Mouse (Mus musculus) embryo, embryonic 10.5 days (tissue): ENCODE measurements around the gene Kpna1.
A peak's percentile ranks its signal among the peaks of the same experiment; 100 is the strongest.

Source experiments
- DNase-seq: peaks from one replicate; pipeline ENCODE4 v3.0.0-alpha.2; 2015; ENCODE audit warnings: low spot score

The Kpna1 gene

DNA sequence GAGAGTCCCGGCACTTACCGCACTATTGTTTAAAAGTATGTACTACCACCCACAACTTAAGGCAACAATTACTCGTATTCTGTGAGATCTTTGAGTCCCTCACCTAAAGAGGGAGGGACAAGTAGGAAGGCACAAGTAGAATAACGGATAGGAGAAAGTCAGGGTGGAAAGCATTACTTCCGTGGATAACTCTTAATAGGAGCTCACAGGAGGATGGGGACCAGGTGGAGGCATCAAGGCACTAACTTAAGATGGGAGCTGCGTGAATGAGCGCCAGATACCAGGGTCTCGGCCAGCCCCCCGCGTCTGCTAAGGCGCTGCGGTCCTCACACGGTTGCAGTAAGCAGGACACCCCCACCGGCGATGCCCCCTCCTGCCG, 92.5 kb downstream of the Kpna1 start:
- DNase-seq = no peak

DNA sequence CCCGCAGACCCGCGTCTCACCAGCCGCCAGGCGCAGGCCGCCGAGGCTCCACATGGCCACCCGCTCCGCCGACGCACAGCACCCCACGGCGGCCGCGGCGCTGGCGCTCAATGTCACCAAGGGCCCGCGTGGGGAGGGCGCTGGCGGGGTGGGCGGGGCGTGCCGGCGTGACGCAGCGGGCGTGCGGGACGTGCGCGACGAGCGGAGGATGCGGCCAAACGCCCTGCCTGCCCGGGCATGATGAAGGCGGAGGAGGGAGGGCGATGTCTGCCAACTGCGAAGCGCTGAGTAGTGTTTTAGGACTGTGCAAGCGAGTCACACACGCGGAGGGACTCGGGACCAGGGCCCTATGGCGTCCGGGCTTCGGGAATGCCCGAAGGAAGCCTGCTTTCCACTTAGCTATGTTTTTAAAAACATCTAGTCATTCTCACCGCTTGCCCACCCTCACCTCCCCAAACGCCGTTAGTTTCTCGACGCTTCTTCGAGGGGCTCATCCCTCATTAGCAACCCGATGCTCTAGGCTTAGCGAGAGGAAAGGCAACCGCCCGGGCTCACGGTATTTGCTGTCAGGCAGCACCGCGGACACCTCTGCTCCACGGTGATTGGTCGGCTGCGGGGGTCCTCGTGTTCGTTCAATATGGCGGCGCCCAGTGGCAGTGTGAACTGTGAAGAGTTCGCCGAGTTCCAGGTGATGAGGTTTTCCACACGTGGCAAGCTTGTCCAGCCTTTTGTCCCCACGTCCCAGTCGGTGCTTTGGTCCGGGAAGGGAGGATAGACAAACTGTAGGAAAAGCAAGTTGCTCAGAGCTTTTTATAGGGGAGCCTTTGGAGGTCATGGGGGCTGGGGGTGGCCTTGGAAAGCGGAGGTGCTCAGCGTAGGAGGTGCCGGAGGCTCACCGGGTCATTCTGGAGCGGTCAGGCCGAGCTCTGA, 93.2 kb downstream of the Kpna1 start, which contains the start of the genes Fam162a and Ccdc58:
Gene Fam162a, minus strand, starts transcription at position 145 of the 930 bp plus-strand sequence.
Gene Ccdc58, plus strand, starts transcription at position 236 of the 930 bp plus-strand sequence.
- peak; percentile 94 for DNase-seq

DNA sequence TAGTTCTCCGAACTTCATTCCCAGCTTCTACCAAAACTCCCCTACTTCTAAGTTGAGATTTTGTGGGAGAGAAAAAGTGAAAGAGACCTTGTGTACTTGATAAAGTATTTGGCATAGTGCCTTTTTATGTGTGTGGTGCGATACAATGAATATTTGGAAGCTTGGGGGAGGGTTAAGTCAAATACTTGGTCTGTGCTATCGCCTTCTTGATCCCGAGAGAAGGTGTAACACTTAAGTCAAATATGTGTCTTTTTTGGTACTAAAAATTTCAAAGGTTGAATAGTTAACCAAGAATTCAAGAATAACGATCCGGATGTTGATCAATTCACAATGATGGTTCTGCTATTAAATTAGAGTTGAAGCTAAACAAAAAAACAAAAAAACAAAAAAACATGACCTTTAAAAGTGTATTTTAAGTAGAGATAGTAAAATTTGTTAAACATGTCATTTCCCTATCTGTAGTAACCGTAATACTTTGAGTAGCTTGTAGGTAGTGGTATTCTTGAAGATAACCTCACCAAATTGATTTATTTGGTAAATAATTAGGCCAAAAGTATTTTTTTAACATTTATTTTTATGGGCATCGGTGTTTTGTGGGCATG, 94.0 kb downstream of the Kpna1 start:
- no peak for DNase-seq

DNA sequence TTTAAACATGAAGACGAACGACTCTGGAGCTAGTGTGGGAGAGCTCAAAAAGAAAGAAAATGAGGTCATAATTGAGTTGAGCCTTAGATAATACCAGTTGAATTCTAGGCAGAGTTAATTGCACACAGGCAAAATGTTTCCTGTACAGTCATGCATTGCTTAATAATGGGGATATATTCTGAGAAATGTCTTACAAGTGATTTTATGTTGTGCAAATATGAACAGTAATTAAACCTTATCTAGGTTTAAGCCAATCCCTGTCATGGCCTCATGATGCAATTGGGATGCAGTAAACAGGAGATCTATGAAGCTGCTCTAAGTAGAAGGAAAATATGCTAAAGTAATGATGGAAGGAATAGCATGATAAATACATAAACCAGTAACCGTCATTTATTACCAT, 96.2 kb downstream of the Kpna1 start:
- DNase-seq = no peak

DNA sequence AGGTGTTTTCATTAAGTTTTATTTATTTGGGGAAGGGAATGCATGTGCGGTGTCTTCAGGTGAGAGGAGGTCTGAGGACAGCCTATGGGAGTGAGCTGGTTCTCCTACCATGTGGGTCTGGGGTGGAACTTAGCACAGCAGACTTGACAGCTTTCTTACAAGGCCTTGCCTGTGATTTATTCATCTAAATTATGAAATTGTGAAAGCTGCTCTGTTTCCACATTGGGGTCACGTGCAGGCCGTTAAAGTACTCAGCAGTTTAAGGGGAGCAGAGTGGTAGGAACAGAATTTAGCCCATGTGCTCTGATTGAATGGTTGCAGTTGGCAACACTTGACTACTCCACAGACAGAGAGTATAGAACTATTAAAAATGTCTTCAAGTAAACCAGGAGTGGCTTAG, 101.4 kb downstream of the Kpna1 start:
- no peak for DNase-seq
